Mouse (Mus musculus): ENCODE measurements around the gene Kcnk18.

The Kcnk18 gene

GRCm38 (mm10) chr19:59218991-59219390, at the start of gene Kcnk18:
Kcnk18 (plus strand) TSS chr19:59219214.
- no peak for DNase-seq (ENCODE audit: inconsistent ontology term)

- no peak for DNase-seq (ENCODE audit: inconsistent ontology term)
Measured at GRCm38 (mm10) chr19:59169936-59170765, 48.9 kb upstream of the Kcnk18 start, which contains the start of gene Vax1. Vax1 (minus strand) TSS chr19:59170056.

- no peak for DNase-seq (ENCODE audit: inconsistent ontology term)
Measured at GRCm38 (mm10) chr19:59170766-59171095, 48.3 kb upstream of the Kcnk18 start.

- DNase-seq (ENCODE audit: inconsistent ontology term), result no peak
Measured at GRCm38 (mm10) chr19:59171151-59171870, 47.7 kb upstream of the Kcnk18 start.

GRCm38 (mm10) chr19:59171871-59172245, 47.2 kb upstream of the Kcnk18 start:
- DNase-seq (ENCODE audit: inconsistent ontology term), result no peak

- DNase-seq (ENCODE audit: inconsistent ontology term), result no peak
Measured at GRCm38 (mm10) chr19:59172781-59173180, 46.2 kb upstream of the Kcnk18 start.

- peak; percentile 54 for DNase-seq (ENCODE audit: inconsistent ontology term)
Measured at GRCm38 (mm10) chr19:59173341-59174015, 45.5 kb upstream of the Kcnk18 start.

- no peak for DNase-seq (ENCODE audit: inconsistent ontology term)
Measured at GRCm38 (mm10) chr19:59184000-59184399, 35.0 kb upstream of the Kcnk18 start.

GRCm38 (mm10) chr19:59188981-59189380, 30.0 kb upstream of the Kcnk18 start:
- DNase-seq (ENCODE audit: inconsistent ontology term), result no peak

- DNase-seq (ENCODE audit: inconsistent ontology term), result no peak
Measured at GRCm38 (mm10) chr19:59190431-59191122, 28.4 kb upstream of the Kcnk18 start.

GRCm38 (mm10) chr19:59191123-59191505, 27.9 kb upstream of the Kcnk18 start:
- DNase-seq (ENCODE audit: inconsistent ontology term), result no peak

- DNase-seq (ENCODE audit: inconsistent ontology term), result no peak
Measured at GRCm38 (mm10) chr19:59192491-59192890, 26.5 kb upstream of the Kcnk18 start.

GRCm38 (mm10) chr19:59193456-59193855, 25.6 kb upstream of the Kcnk18 start:
- DNase-seq (ENCODE audit: inconsistent ontology term), result no peak

GRCm38 (mm10) chr19:59193986-59194820, 24.8 kb upstream of the Kcnk18 start:
- peak; percentile 55 for DNase-seq (ENCODE audit: inconsistent ontology term)

- no peak for DNase-seq (ENCODE audit: inconsistent ontology term)
Measured at GRCm38 (mm10) chr19:59195181-59195770, 23.7 kb upstream of the Kcnk18 start.

- DNase-seq (ENCODE audit: inconsistent ontology term), result peak; percentile 59
Measured at GRCm38 (mm10) chr19:59196111-59196666, 22.8 kb upstream of the Kcnk18 start.

- DNase-seq (ENCODE audit: inconsistent ontology term), result no peak
Measured at GRCm38 (mm10) chr19:59198161-59198560, 20.9 kb upstream of the Kcnk18 start.

- DNase-seq (ENCODE audit: inconsistent ontology term), result peak; percentile 61
Measured at GRCm38 (mm10) chr19:59208475-59208874, 10.5 kb upstream of the Kcnk18 start.

GRCm38 (mm10) chr19:59208986-59209385, 10.0 kb upstream of the Kcnk18 start:
- DNase-seq (ENCODE audit: inconsistent ontology term), result no peak

GRCm38 (mm10) chr19:59216891-59217290, 2.1 kb upstream of the Kcnk18 start:
- DNase-seq (ENCODE audit: inconsistent ontology term), result no peak

All from Muller cell, postnatal 12 days (primary cell).